Mouse (Mus musculus) kidney, embryonic 15.5 days (tissue): ENCODE data around the gene Antxr1. TPM values are rescaled to one million over a fixed set of nuclear protein-coding genes. Genes with fewer than 3 reads are reported as not detected.
"Not testable (repeated sequence)": the region's sequence is repeated elsewhere in the genome, so short reads cannot be mapped to it uniquely, and the experiment has no call there.

ENCODE experiments used
- ATAC-seq: fragments of 200-750 bp; cut with Nextera tagmentation; replicated peaks from 2 replicates; pipeline ENCODE4 v1.8.0; 2017; ENCODE audit warnings: moderate TSS enrichment; ENCODE audit not compliant: low FRiP score
- H3K27ac ChIP-seq: fragments of 300-500 bp; sonication (generic); 2 replicates; pipeline ENCODE4 v1.5.1; 2015; ENCODE audit warnings: mild to moderate bottlenecking, inconsistent platforms
- H3K27me3 ChIP-seq: fragments of 300-500 bp; sonication (generic); 2 replicates; pipeline ENCODE4 v1.6.1; 2015; ENCODE audit warnings: inconsistent platforms
- H3K36me3 ChIP-seq: fragments of 300-500 bp; sonication (generic); 2 replicates; pipeline ENCODE4 v1.6.1; 2015; ENCODE audit warnings: inconsistent platforms
- H3K4me1 ChIP-seq: fragments of 300-500 bp; sonication (generic); 2 replicates; pipeline ENCODE4 v1.6.1; 2015; ENCODE audit warnings: inconsistent platforms
- H3K4me2 ChIP-seq: fragments of 300-500 bp; sonication (generic); 2 replicates; pipeline ENCODE4 v1.6.1; 2015; ENCODE audit warnings: moderate library complexity, mild to moderate bottlenecking, inconsistent platforms
- H3K4me3 ChIP-seq: fragments of 300-500 bp; sonication (generic); replicated peaks from 2 replicates; pipeline ENCODE4 v1.5.1; 2015; ENCODE audit warnings: mild to moderate bottlenecking, inconsistent platforms
- H3K9ac ChIP-seq: fragments of 300-500 bp; sonication (generic); 2 replicates; pipeline ENCODE4 v1.6.1; 2015; ENCODE audit warnings: mild to moderate bottlenecking, inconsistent platforms
- H3K9me3 ChIP-seq: fragments of 300-500 bp; sonication (generic); replicated peaks from 2 replicates; pipeline ENCODE4 v1.6.1; 2016; ENCODE audit warnings: inconsistent platforms
- WGBS: fragments of 180-500 bp; shearing (Covaris S2); methylation state at CpG from one replicate; pipeline ENCODE4 v1.1.7; 2015; ENCODE audit warnings: mixed read lengths; 5-methylcytosine and 5-hydroxymethylcytosine counted together
- polyA plus RNA-seq: library from polyadenylated mRNA; unstranded; fragments of >200 nt; fragmentation: Nextera tagmentation; extraction: Ambion mirVana; gene quantifications from 2 replicates; pipeline ENCODE4 v1.2.1, GENCODE M21; 2015

Antxr1 gene
- polyA plus RNA-seq, 1 experiment from 2014 or later: 6.2 TPM

GRCm38 (mm10) chr6:87103314-87103713, 232.3 kb downstream of the Antxr1 start:
- H3K9ac ChIP-seq: no peak overlapping the region
- H3K4me3 ChIP-seq: no peak overlapping the region
- no peak for ATAC-seq
- H3K4me2 ChIP-seq: no peak overlapping the region
- no peaks in the 10 kb centered on the region for H3K27me3 ChIP-seq
- no peak overlapping the region for H3K27ac ChIP-seq
- WGBS: 79% methylated on average over 1 of the region's 1 CpGs
- no peaks in the 10 kb centered on the region for H3K36me3 ChIP-seq
- peaks cover 35% of the 10 kb centered on the region for H3K4me1 ChIP-seq
- no peaks in the 10 kb centered on the region for H3K9me3 ChIP-seq

DNA sequence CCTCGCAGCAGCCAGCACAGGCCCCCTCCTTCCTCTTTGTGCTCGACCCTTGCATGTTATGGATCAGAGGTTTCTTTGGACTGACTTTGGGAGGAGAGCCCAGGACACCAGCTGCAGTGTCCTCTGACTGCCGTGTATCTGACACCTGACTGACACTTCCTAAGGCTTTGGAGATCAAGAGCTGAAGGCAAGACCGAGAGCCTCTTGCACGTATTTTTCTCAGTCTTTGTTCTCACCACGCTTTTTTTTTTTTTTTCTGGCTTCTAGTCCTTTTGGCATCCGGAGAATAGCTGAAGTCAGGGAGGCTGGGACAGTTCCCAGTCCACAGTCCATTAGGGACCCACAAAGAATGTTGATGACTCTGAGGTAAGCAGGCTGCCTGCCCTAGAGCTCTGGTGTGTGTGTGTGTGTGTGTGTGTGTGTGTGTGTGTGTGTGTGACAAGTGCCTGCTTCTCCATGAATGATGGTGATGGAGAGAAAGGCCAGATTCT, 233.2 kb downstream of the Antxr1 start:
- Histone ChIP-seq H3K9me3 (no peaks in the 10 kb centered on the region), H3K27me3 (no peaks in the 10 kb centered on the region), H3K4me1 (peaks cover 43% of the 10 kb centered on the region), H3K27ac (peak overlapping the region; percentile 46; the same call in 1 of the 2 replicates), H3K4me3 (no peak overlapping the region), H3K9ac (no peak overlapping the region), H3K4me2 (no peak overlapping the region), H3K36me3 (no peaks in the 10 kb centered on the region)
- WGBS: 9% methylated on average over 7 of the region's 7 CpGs
- 0 out of 2 replicates have a peak, but pooled peaks have one; percentile 35 for ATAC-seq

GRCm38 (mm10) chr6:87101955-87102353, 233.7 kb downstream of the Antxr1 start:
- Histone ChIP-seq H3K4me3 (no peak overlapping the region), H3K9me3 (no peaks in the 10 kb centered on the region), H3K4me1 (peaks cover 44% of the 10 kb centered on the region), H3K4me2 (no peak overlapping the region), H3K9ac (no peak overlapping the region), H3K27me3 (no peaks in the 10 kb centered on the region), H3K36me3 (no peaks in the 10 kb centered on the region), H3K27ac (peak overlapping the region; percentile 46; the same call in 1 of the 2 replicates)
- peak; percentile 55; the same call in 1 of the 2 replicates for ATAC-seq
- WGBS: 17% methylated on average over 4 of the region's 4 CpGs

DNA sequence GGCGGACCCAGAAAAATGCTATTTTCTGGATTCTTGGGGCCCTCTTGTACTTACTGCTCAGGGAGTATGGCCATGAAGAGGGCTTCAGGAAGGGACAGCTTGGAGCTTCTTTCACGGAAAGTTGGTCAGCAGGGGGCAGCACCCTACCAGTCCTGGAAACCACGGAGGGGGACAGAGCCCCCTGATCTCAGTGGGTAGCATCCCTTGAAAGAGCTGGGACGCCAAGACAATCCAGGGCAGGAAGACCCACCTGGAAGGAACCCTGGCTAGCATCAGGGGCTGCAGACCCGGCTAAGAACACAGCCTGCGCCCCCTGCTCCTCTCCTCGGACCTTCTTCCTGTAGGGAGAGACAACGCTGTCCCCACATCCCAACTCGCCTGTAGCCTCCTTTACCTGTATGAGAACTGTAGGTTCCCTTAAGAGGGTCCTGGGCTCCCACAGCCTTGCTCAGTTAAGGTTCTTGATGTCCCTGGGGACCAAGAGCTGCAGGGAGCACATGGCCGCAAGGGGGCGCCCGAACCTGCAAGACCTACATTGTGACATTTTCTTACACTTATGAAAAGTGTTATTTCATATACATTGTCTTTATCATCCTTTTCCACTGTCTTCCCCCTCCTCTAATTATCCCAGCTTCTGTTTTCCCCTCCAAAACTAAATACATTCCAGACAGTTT, 234.2 kb downstream of the Antxr1 start:
- WGBS: 10% methylated on average over 12 of the region's 12 CpGs
- H3K4me2 ChIP-seq: peak overlapping the region; percentile 63
- H3K9ac ChIP-seq: peak overlapping the region; percentile 42
- H3K36me3 ChIP-seq: no peaks in the 10 kb centered on the region
- peak overlapping the region; percentile 46; the same call in 1 of the 2 replicates for H3K27ac ChIP-seq
- no peaks in the 10 kb centered on the region for H3K27me3 ChIP-seq
- peak overlapping the region; percentile 26 for H3K4me3 ChIP-seq
- peak; percentile 35 for ATAC-seq
- H3K4me1 ChIP-seq: peaks cover 44% of the 10 kb centered on the region
- H3K9me3 ChIP-seq: no peaks in the 10 kb centered on the region

DNA sequence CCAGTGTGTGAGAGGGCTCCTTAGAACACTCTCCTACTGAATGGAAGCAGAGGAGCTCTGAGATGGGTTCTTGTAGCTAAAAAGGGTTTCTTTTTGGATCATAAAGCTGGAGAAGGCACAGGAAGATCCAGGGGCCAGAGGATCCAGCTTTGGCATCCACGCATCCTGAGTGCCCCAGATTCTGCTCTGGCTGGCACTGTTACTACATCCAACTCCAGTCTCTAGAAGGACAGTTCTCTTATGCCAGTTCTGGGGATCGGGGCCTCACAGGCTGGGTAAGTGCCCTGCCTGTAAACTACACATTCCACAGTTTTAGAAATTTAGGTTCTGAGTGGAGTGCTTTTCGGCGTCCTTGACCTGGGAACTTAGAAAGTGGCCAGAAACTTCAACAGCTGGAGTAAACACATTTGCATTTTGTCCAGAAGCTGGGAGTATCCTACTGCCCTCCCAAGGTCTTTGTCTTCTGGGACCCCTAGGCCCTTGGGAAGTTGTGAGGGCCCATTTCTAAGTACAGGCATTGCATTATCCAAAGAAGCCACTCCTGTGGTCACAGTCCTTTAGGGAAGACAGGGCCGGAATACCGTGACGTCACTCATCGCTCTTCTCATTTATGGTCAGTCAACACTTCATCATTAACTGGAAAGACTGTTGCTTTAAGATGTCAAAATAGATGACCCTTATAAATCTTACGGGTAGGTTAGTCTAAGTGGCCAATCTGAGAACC, 235.2 kb downstream of the Antxr1 start:
- Histone ChIP-seq H3K4me2 (no peak overlapping the region), H3K36me3 (no peaks in the 10 kb centered on the region), H3K27ac (no peak overlapping the region), H3K4me3 (no peak overlapping the region), H3K27me3 (no peaks in the 10 kb centered on the region), H3K9me3 (no peaks in the 10 kb centered on the region), H3K9ac (no peak overlapping the region), H3K4me1 (peaks cover 44% of the 10 kb centered on the region)
- WGBS: 65% methylated on average over 9 of the region's 9 CpGs
- no peak for ATAC-seq

DNA sequence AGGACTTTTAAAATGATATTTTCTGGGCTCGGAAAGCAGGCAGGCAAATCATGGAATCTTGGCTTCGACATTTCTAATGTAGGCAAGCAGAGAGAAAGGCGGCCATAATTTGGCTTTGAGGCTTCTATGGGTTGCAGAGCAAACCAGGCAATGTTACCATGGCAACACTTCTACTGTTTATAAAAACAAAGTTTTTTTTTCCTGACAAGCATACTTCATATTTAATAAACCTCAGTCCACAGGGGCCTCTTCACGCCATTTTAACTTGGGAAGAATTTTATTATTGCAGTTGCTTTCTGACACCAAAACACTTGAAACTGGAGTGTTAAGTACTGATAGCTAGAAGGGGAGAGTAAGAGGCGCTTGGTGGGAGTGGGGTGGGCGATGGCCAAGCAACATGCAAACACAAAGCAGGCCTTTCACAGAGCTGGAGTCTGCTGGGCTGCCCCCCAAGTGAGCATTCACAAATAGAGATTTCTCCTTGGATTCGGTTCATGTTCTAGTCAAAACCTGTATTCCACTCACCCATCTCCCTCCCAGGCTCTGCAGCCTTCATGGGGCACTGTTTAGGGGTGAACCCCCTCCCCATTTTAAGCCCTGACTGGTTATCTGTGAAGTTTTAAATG, 235.8 kb downstream of the Antxr1 start:
- WGBS: 56% methylated on average over 7 of the region's 7 CpGs
- no peak overlapping the region for H3K4me3 ChIP-seq
- no peak overlapping the region for H3K27ac ChIP-seq
- H3K27me3 ChIP-seq: no peaks in the 10 kb centered on the region
- H3K9ac ChIP-seq: no peak overlapping the region
- H3K9me3 ChIP-seq: no peaks in the 10 kb centered on the region
- H3K4me2 ChIP-seq: no peak overlapping the region
- no peak for ATAC-seq
- peaks cover 44% of the 10 kb centered on the region for H3K4me1 ChIP-seq
- no peaks in the 10 kb centered on the region for H3K36me3 ChIP-seq

GRCm38 (mm10) chr6:87099261-87099660, 236.4 kb downstream of the Antxr1 start:
- WGBS: 14% methylated on average over 3 of the region's 3 CpGs

DNA sequence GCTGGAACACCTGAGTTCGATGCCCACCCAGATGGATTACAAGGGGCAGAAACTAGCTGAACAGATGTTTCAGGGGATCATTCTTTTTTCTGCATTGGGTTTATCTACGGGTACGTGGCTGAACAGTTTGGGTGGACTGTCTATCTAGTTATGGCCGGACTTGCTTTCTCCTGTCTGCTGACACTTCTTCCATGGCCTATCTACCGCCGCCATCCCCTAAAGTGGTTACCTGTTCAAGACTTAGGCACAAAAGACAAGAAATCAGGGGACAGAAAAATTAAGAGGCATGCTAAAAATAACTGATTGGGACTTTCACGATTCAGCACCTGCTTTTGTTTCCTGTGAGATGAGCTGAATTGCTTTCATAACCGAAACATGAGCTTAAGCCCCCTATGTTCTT, 242.0 kb downstream of the Antxr1 start:
- WGBS: 90% methylated on average over 8 of the region's 8 CpGs
- H3K4me2 ChIP-seq, H3K9ac ChIP-seq, H3K4me1 ChIP-seq, H3K27ac ChIP-seq, H3K4me3 ChIP-seq, H3K9me3 ChIP-seq, H3K27me3 ChIP-seq, ATAC-seq: not testable (repeated sequence)
- peaks cover 29% of the 10 kb centered on the region for H3K36me3 ChIP-seq

More at GRCm38 (mm10) chr6:87099261-87099660, 236.4 kb downstream of the Antxr1 start:
- Histone ChIP-seq H3K9ac (no peak overlapping the region), H3K27ac (no peak overlapping the region), H3K4me3 (no peak overlapping the region), H3K9me3 (no peaks in the 10 kb centered on the region), H3K36me3 (no peaks in the 10 kb centered on the region), H3K4me2 (no peak overlapping the region), H3K27me3 (no peaks in the 10 kb centered on the region), H3K4me1 (peaks cover 44% of the 10 kb centered on the region)
- no peak for ATAC-seq

- no peaks in the 10 kb centered on the region for H3K9me3 ChIP-seq
- no peak overlapping the region for H3K9ac ChIP-seq
- no peak overlapping the region for H3K27ac ChIP-seq
- 80% methylated on average over 5 of the region's 5 CpGs for WGBS
- peaks cover 40% of the 10 kb centered on the region for H3K36me3 ChIP-seq
- ATAC-seq: no peak
- peaks cover under 1% of the 10 kb centered on the region; the same call in 1 of the 2 replicates for H3K4me1 ChIP-seq
- H3K4me2 ChIP-seq: no peak overlapping the region
- H3K27me3 ChIP-seq: no peaks in the 10 kb centered on the region
- no peak overlapping the region for H3K4me3 ChIP-seq
Observed at GRCm38 (mm10) chr6:87092476-87092875, 243.1 kb downstream of the Antxr1 start.

GRCm38 (mm10) chr6:87090877-87091276, 244.7 kb downstream of the Antxr1 start:
- no peaks in the 10 kb centered on the region for H3K9me3 ChIP-seq
- no peak overlapping the region for H3K4me3 ChIP-seq
- H3K27me3 ChIP-seq: no peaks in the 10 kb centered on the region
- no peak overlapping the region for H3K9ac ChIP-seq
- no peak for ATAC-seq
- WGBS: 73% methylated on average over 3 of the region's 3 CpGs
- H3K4me1 ChIP-seq: no peaks in the 10 kb centered on the region
- H3K36me3 ChIP-seq: peaks cover 55% of the 10 kb centered on the region
- no peak overlapping the region for H3K4me2 ChIP-seq
- no peak overlapping the region for H3K27ac ChIP-seq

DNA sequence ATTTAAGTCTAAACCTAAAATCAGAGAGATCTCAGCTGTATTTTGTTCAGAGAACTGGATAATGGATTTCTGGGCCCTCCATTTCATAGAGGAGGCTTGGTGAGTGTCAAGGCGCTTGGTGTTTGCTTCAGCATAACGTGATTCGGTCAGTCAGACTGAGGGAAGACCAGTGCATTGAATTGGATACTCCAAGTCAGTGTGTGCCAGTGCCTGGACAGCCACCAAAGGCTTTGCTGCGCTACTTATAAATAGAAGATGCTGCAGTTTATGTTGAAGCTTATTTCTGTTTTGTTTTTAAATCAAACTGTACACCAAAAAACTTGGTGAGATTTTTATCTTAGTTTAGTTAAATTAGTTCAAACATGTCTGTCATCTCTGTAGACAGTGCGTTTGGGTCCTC, 247.3 kb downstream of the Antxr1 start:
- H3K36me3 ChIP-seq: peaks cover 80% of the 10 kb centered on the region
- H3K4me1 ChIP-seq: no peaks in the 10 kb centered on the region
- no peak overlapping the region for H3K4me2 ChIP-seq
- WGBS: 95% methylated on average over 5 of the region's 5 CpGs
- H3K27ac ChIP-seq: no peak overlapping the region
- H3K4me3 ChIP-seq: no peak overlapping the region
- H3K27me3 ChIP-seq: no peaks in the 10 kb centered on the region
- H3K9ac ChIP-seq: no peak overlapping the region
- no peak for ATAC-seq
- H3K9me3 ChIP-seq: no peaks in the 10 kb centered on the region

GRCm38 (mm10) chr6:87085026-87085425, 250.6 kb downstream of the Antxr1 start:
- ATAC-seq: no peak
- 82% methylated on average over 6 of the region's 6 CpGs for WGBS
- no peaks in the 10 kb centered on the region for H3K9me3 ChIP-seq

More at GRCm38 (mm10) chr6:87085026-87085425, 250.6 kb downstream of the Antxr1 start:
- H3K9ac ChIP-seq: no peak overlapping the region
- H3K4me2 ChIP-seq: no peak overlapping the region
- peaks cover 97% of the 10 kb centered on the region for H3K36me3 ChIP-seq
- no peak overlapping the region for H3K27ac ChIP-seq
- no peaks in the 10 kb centered on the region for H3K4me1 ChIP-seq
- no peaks in the 10 kb centered on the region for H3K27me3 ChIP-seq
- no peak overlapping the region for H3K4me3 ChIP-seq
